Mouse (Mus musculus): Measurements from ENCODE around the gene Olfr1314.

DNA sequence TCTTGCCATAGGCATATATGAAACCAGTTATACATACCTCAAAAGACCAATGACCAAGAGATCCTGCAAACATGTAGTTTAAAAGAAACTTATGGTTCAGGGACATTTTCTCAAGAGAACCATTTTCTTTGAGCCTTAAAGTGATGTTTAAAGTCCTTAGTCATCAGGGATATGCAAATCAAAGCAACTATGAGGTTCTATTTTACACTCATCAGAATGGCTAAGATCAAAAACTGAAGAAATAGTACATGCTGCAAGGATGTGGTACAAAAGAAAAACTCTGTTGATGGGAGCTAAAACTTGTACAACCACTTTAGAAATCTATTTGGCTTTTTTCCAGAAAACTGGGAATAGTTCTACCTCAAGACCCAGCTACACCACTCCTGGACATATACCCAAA is 18.8 kb downstream of the Olfr1314 start, which contains the start of gene Olfr1313:
- TF ChIP-seq CTCF (IDR thresholded peaks at IDR 0.05; ENCODE audit: insufficient read depth, low read length) (no peak), POLR2A (IDR thresholded peaks at IDR 0.05; ENCODE audit: borderline replicate concordance, extremely low read depth, low read depth, low read length) (no peak)
